Mouse (Mus musculus): ENCODE measurements around the gene Adgrb3. TPM values are rescaled to one million over a fixed set of nuclear protein-coding genes. Genes with fewer than 3 reads are reported as not detected.
"Not testable (repeated sequence)": the region's sequence is repeated elsewhere in the genome, so short reads cannot be mapped to it uniquely, and the experiment has no call there.

The Adgrb3 gene
- polyA plus RNA-seq, 1 experiment: 0.08 TPM

DNA sequence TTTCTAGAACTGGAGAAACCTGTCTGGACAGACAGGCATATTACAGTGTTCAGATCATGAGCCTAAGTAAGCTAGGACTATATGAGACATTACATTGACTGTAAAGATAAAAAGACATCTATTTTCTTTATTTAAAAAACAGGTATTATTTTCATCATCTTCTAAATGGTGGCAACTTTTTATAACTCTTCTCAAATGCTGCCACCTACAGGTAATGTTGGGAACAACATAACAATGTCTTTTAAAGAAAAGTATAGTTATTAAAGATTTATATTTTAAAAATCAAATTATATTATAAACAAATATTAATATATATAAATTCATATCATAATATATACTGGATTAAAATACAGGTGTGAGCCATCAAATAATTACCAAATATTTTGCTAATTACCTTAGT lies 212.6 kb downstream of the Adgrb3 start:
- Histone ChIP-seq H3K4me3 (ENCODE audit: extremely low read depth, insufficient read depth, insufficient read length) (no peak overlapping the region), H3K4me1 (ENCODE audit: control insufficient read depth, insufficient read depth, insufficient read length) (no peaks in the 10 kb centered on the region), H3K27ac (ENCODE audit: insufficient read depth, low read length) (no peak overlapping the region), H3K27me3 (ENCODE audit: control insufficient read depth, insufficient read depth, low read length) (no peaks in the 10 kb centered on the region), H3K36me3 (ENCODE audit: control insufficient read depth, insufficient read depth, low read length) (no peaks in the 10 kb centered on the region)
- TF ChIP-seq POLR2A (IDR thresholded peaks at IDR 0.05; ENCODE audit: low read depth, low read length) (no peak), CTCF (IDR thresholded peaks at IDR 0.05; ENCODE audit: extremely low read depth, insufficient read depth, insufficient read length, insufficient replicate concordance) (no peak)
- no peak for DNase-seq (ENCODE audit: low read depth in 1 of 2, low spot score in 2 of 2)

DNA sequence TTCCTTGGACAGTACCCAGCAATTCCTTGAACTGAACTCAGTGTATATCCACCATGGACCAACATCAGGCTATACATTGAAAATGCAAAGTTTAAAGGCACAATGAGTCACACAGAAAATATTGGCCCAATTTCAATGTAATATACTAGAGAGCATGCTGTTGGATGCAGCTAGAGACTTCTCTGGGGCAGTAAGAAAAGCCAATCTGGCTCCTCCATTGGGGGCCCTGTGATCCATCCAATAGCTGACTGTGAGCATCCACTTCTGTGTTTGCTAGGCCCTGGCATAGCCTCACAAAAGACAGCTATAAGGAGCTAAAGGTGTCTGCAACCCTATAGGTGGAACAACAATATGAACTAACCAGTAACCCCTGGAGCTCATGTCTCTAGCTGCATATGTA lies 218.7 kb downstream of the Adgrb3 start:
- H3K4me3 ChIP-seq (ENCODE audit: extremely low read depth, insufficient read depth, insufficient read length); H3K27me3 ChIP-seq (ENCODE audit: control insufficient read depth, insufficient read depth, low read length); DNase-seq (ENCODE audit: low read depth in 1 of 2, low spot score in 2 of 2); H3K27ac ChIP-seq (ENCODE audit: insufficient read depth, low read length); H3K4me1 ChIP-seq (ENCODE audit: control insufficient read depth, insufficient read depth, insufficient read length); H3K36me3 ChIP-seq (ENCODE audit: control insufficient read depth, insufficient read depth, low read length): not testable (repeated sequence)

DNA sequence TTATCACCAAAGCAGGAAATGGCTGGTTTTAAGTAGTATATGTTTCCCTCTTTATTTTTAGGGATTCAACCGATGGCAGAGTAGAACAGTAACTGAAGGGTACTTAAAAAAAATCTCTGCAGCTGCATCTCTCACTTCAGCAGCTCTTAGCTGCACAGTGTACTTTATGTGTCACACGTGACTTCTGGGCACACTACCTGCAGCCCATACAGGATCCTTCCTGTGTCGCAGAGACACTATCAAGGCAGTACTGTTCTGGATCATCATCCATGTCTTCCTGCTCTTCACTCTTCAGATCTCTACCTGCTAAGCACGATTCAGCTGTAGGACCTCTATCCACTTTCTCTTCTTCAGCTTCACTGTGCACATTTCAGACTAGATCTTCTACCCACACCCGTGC lies 230.6 kb downstream of the Adgrb3 start:
- TF ChIP-seq CTCF (IDR thresholded peaks at IDR 0.05; ENCODE audit: extremely low read depth, insufficient read depth, insufficient read length, insufficient replicate concordance): no peak
- TF ChIP-seq POLR2A (IDR thresholded peaks at IDR 0.05; ENCODE audit: low read depth, low read length): no peak
- no peak for DNase-seq (ENCODE audit: low read depth in 1 of 2, low spot score in 2 of 2)
- Histone ChIP-seq H3K4me1 (ENCODE audit: control insufficient read depth, insufficient read depth, insufficient read length) (no peaks in the 10 kb centered on the region), H3K27me3 (ENCODE audit: control insufficient read depth, insufficient read depth, low read length) (no peaks in the 10 kb centered on the region), H3K36me3 (ENCODE audit: control insufficient read depth, insufficient read depth, low read length) (no peaks in the 10 kb centered on the region), H3K27ac (ENCODE audit: insufficient read depth, low read length) (no peak overlapping the region), H3K4me3 (ENCODE audit: extremely low read depth, insufficient read depth, insufficient read length) (no peak overlapping the region)
- WGBS: 79% methylated on average over 5 of the region's 5 CpGs

DNA sequence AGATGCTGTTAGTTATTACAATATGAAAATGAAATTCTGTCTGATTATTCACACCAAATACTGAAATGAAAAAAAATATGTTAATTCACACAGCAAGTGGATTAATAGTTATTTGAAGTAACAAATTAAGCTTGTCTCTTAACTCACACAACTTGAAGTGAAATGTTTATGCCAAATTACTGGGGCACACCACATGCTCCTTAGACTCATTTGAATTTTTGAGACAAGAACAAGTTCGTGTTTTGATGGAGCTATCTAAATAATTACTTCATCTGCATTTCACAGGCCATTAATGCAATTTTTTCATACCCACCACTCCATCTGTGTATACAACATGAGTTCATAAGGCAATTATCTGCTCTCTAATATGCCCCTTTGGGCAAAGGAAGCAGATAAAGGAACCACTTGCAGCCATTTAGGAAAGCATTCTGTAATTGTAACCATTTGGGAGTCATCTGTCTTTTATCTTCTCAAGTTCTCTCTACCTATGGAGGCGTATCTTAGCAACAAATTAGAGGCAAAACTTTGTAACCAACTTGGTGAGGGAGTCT lies 240.9 kb downstream of the Adgrb3 start:
- H3K4me1 ChIP-seq (ENCODE audit: control insufficient read depth, insufficient read depth, insufficient read length): no peaks in the 10 kb centered on the region
- TF ChIP-seq CTCF (IDR thresholded peaks at IDR 0.05; ENCODE audit: extremely low read depth, insufficient read depth, insufficient read length, insufficient replicate concordance): no peak
- H3K4me3 ChIP-seq (ENCODE audit: extremely low read depth, insufficient read depth, insufficient read length): no peak overlapping the region
- H3K36me3 ChIP-seq (ENCODE audit: control insufficient read depth, insufficient read depth, low read length): no peaks in the 10 kb centered on the region
- no peak overlapping the region for H3K27ac ChIP-seq (ENCODE audit: insufficient read depth, low read length)
- H3K27me3 ChIP-seq (ENCODE audit: control insufficient read depth, insufficient read depth, low read length): no peaks in the 10 kb centered on the region
- DNase-seq (ENCODE audit: low read depth in 1 of 2, low spot score in 2 of 2): no peak
- WGBS: 64% methylated on average over 2 of the region's 2 CpGs

DNA sequence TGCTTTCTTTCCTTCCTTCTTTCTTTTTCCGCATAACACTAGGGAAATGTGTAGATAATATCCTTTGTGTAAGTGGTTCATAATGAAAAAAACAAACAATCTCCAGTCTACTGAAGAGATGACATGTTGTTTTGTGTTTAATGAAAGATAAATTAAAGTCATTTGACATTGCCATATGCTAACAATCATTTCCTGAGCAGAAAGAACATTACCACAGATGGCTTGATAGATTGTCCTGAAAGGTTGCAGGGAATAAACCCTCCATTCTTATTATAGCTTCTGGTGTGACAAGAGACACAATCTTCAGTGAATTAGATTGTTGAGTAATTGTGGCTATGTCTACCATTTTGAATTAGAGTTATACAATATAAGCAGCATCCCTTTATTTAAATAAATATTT lies 247.8 kb downstream of the Adgrb3 start:
- Histone ChIP-seq H3K36me3 (ENCODE audit: control insufficient read depth, insufficient read depth, low read length) (no peaks in the 10 kb centered on the region), H3K4me1 (ENCODE audit: control insufficient read depth, insufficient read depth, insufficient read length) (no peaks in the 10 kb centered on the region), H3K4me3 (ENCODE audit: extremely low read depth, insufficient read depth, insufficient read length) (no peak overlapping the region), H3K27me3 (ENCODE audit: control insufficient read depth, insufficient read depth, low read length) (no peaks in the 10 kb centered on the region), H3K27ac (ENCODE audit: insufficient read depth, low read length) (no peak overlapping the region)
- no peak for TF ChIP-seq CTCF (IDR thresholded peaks at IDR 0.05; ENCODE audit: extremely low read depth, insufficient read depth, insufficient read length, insufficient replicate concordance)
- no peak for TF ChIP-seq POLR2A (IDR thresholded peaks at IDR 0.05; ENCODE audit: low read depth, low read length)
- no peak for DNase-seq (ENCODE audit: low read depth in 1 of 2, low spot score in 2 of 2)
- 76% methylated on average over 1 of the region's 1 CpGs for WGBS

DNA sequence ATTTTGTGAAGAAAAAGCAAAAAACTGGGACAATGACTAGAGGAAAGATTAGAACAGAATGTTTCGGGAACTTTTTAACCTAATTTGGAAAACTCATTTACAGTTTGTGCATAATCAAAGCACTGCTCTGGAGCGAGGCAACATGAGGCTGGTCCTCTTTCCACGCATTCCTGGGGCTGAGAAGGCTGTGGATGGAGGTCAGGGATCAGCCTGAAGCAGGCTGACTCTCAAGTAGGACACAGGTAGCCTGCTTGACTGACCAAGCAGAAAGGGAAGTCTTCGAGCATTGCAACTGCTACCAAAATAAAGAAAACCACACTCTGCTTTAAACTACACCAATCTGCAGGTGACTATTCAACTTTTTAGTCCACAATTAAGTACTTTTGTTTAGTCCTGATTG lies 251.7 kb downstream of the Adgrb3 start:
- H3K27me3 ChIP-seq (ENCODE audit: control insufficient read depth, insufficient read depth, low read length): no peaks in the 10 kb centered on the region
- DNase-seq (ENCODE audit: low read depth in 1 of 2, low spot score in 2 of 2): no peak
- H3K36me3 ChIP-seq (ENCODE audit: control insufficient read depth, insufficient read depth, low read length): no peaks in the 10 kb centered on the region
- no peak overlapping the region for H3K4me3 ChIP-seq (ENCODE audit: extremely low read depth, insufficient read depth, insufficient read length)
- H3K4me1 ChIP-seq (ENCODE audit: control insufficient read depth, insufficient read depth, insufficient read length): no peaks in the 10 kb centered on the region
- H3K27ac ChIP-seq (ENCODE audit: insufficient read depth, low read length): no peak overlapping the region
- 63% methylated on average over 4 of the region's 4 CpGs for WGBS
- TF ChIP-seq CTCF (IDR thresholded peaks at IDR 0.05; ENCODE audit: extremely low read depth, insufficient read depth, insufficient read length, insufficient replicate concordance) (no peak), POLR2A (IDR thresholded peaks at IDR 0.05; ENCODE audit: low read depth, low read length) (no peak)

DNA sequence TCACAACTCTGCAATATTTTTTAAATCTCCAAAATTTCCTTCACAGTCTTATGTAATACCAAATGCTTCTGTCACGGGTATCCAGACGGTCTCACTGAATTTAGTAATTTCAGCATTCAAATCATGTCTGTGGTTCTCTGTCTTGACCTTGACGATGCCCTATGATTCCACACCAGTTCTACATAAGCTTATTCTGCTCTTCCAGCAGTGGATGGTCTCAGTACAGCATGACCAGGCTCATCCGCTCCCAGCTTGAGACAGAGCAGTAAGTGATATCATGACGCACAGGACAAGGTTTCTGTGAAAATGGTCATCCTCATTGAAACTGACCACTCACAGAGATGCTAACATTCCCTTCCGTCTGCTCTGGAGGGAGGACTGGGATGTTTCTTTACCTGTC lies 252.9 kb downstream of the Adgrb3 start:
- no peak overlapping the region for H3K4me3 ChIP-seq (ENCODE audit: extremely low read depth, insufficient read depth, insufficient read length)
- H3K36me3 ChIP-seq (ENCODE audit: control insufficient read depth, insufficient read depth, low read length): no peaks in the 10 kb centered on the region
- no peak for DNase-seq (ENCODE audit: low read depth in 1 of 2, low spot score in 2 of 2)
- H3K4me1 ChIP-seq (ENCODE audit: control insufficient read depth, insufficient read depth, insufficient read length): no peaks in the 10 kb centered on the region
- H3K27ac ChIP-seq (ENCODE audit: insufficient read depth, low read length): no peak overlapping the region
- no peak for TF ChIP-seq POLR2A (IDR thresholded peaks at IDR 0.05; ENCODE audit: low read depth, low read length)
- no peak for TF ChIP-seq CTCF (IDR thresholded peaks at IDR 0.05; ENCODE audit: extremely low read depth, insufficient read depth, insufficient read length, insufficient replicate concordance)
- 89% methylated on average over 6 of the region's 6 CpGs for WGBS
- H3K27me3 ChIP-seq (ENCODE audit: control insufficient read depth, insufficient read depth, low read length): no peaks in the 10 kb centered on the region
